Mouse (Mus musculus) cerebellum, adult 2 months (tissue): ENCODE data around the gene Arhgef15.

Experiments
- CTCF ChIP-seq: fragments of 200-500 bp; IDR thresholded peaks from 2 replicates; pipeline ENCODE4 v1.5.1; 2011; ENCODE audit warnings: low read depth, mild to moderate bottlenecking, control low read depth, low read length, moderate library complexity, borderline replicate concordance; ENCODE audit not compliant: insufficient read depth
- POLR2A ChIP-seq: fragments of 200-500 bp; IDR thresholded peaks from 2 replicates; pipeline ENCODE4 v1.6.1; 2011; ENCODE audit warnings: low read length, control low read depth, borderline replicate concordance; ENCODE audit not compliant: insufficient read depth

GRCm38 (mm10) chr11:68975601-68976000 lies 18.3 kb upstream of the Arhgef15 start:
- TF ChIP-seq POLR2A (no peak), CTCF (no peak)
